Mouse (Mus musculus) kidney, postnatal 36 days (tissue): ENCODE results near the gene Glrp1.

Source experiments
- DNase-seq, 2 experiments: peaks; one replicate each; pipeline ENCODE4 v3.0.0; 2021 to 2022; ENCODE audit warnings: mixed read lengths in 2 of 2

Gene Glrp1

DNA sequence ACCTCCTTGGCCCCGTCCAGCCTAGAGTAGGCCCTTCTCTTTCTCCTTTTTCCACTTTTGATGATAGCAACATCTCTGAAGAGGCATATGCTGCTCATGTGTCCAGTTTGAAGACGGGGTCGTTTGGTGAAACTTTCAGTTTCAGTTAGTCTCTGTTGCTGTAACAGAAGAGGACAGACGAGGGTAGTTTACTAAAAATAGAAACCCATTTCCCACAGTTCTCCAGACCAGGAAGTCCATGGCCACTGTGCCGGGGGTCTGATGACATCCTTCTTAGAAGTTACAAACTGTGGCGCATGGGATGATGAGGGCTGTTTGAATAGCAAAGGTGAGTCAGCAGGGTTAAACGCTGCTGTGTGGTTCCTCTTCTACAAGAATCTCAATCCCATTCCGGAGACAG, at the start of gene Glrp1:
Gene Glrp1, minus strand, starts transcription at position 278 of the 400 bp plus-strand sequence.
- no peak for DNase-seq

DNA sequence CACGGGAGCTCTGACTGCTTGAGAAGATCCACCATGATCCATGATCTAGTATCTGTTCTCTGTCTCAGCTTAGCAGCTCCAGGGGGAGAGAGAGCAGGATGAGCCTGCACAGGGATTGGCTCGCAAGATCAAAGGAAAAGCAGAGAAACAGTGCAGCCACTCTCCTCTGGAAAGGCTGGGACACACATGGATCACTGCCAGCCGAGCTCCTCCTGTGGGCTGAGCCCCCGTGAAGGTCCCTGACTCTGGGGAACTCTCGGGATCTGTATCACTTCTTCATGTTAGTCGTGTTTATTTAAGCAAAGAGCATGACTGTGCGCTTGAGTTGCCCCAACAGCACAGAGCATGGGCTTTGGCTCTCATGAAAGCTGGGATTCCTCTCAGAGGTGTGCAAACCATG, 49.4 kb upstream of the Glrp1 start:
- DNase-seq = no peak

DNA sequence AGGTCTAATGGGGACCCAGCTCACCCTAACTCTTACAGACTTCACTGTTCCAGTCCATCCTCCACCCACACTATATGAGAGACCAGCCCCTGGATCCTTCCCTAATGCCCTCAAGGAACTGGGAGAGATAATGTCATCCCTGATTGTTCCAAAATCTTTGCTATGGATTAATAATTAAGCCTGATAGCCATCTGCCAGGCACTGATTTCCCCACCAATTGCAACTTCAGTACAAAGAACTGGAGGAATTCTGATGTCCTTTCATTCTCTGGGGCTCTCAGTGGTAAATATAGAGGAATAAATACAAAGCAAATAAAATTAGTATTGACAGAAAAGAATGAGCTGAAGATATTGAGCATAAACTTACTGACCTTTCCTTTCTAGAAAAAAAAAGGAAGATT, 48.9 kb upstream of the Glrp1 start:
- DNase-seq = no peak

DNA sequence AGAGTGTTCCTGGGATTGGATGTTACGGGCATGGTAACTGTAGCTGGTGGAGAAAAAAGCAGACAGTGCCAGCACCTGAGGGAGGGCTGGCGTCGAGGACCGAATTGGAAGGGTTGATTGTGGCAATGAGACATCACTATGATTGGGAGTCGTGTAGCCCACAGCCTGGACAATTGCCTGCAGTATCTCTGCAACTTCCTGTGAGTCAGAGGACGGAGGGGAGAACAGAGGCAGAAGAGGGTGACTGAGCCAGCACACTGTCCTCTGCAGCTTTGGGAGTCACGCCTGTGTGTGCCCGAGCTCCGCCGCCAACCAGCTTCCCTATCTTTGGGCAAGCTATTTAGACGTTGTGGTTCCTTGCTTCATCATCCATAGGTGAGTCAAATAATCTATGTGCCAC, 46.5 kb upstream of the Glrp1 start:
- DNase-seq = no peak

DNA sequence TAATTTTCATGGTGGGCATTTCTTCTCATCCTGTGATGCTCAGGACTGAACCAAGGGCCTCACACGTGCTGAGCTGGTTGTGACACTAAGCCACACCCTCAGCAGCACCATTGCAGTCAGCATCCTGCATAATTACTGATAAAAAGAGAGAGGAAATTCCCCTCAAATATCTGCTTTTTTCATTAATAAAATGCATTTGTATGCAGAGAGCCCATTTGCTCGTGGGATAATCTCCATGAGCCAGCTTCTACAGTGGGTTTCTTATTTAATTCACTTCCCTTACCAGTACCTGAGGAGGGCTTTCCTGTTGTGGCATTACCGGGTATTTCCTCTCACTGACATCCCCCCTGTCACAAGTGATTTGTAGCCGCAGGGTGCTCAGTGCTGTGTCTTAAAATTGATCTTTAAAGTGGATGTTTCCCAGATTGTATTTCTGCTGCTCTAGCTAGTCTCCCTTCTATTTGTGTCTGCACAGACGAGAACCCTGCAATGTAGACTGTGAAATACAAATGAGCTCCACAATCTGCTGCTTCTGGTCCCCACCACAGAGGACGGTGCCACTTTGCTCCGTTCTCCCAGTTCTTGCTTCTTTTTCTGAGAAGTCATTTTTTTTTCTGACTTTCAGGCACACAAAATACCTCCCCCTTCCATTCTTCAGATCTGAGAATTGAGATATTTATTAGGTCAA, 43.8 kb upstream of the Glrp1 start:
- DNase-seq = no peak

DNA sequence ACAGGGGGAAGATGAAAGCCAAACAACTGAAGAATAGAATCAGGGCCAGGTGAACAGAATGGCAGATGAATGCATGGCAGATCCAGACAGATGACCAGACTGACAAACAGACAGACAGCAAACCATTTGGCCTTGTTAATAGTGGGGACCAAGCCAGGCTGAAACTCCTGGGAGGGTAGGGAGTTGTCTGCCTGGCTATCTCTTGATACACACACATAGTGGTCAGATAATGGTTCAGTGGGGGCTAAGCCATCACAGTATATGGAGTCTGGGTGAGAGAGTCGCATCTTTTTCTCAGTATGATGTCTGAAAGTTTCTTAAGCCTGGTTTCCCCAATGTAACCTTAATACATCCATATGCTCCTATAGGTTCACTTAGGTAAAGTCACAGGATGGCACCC, 39.4 kb upstream of the Glrp1 start:
- no peak for DNase-seq

DNA sequence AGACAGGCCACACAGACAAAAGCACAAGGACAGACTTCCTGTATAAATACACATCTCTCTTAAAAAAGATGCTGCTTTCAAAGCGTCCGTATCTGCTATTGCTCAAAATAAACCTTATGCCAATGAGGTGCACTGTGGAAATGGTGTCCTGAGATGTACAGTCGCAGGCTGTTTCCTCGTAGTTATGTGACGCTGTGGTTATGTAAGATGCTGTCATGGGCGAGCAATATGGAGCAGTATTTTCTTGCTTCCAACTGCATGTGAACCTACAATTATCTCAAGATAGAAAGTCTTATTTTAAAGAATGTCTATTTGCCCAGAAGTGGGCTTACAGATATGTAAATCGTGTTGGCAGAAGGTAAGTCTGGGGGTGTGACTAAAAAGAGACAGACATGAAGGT, 37.3 kb upstream of the Glrp1 start:
- no peak for DNase-seq

DNA sequence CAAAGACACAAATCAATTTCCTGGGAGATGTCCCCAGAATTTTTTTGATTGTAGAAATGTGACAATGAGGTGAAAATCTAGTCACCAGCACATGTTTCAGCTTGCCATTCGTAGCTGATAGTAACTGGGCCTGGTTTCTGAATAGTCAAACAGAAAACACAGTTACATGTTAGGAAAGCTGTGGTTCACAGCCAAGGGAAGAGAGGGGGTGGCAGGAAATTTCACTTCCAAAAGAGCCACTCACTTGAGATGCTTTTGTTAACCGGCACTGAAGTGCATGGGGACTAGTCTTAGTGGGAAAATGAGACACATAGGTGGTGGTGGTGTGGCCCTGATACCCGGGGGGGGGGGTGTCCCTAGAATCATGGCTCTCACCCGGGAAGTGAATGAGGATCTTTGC, 33.7 kb upstream of the Glrp1 start:
- no peak for DNase-seq

DNA sequence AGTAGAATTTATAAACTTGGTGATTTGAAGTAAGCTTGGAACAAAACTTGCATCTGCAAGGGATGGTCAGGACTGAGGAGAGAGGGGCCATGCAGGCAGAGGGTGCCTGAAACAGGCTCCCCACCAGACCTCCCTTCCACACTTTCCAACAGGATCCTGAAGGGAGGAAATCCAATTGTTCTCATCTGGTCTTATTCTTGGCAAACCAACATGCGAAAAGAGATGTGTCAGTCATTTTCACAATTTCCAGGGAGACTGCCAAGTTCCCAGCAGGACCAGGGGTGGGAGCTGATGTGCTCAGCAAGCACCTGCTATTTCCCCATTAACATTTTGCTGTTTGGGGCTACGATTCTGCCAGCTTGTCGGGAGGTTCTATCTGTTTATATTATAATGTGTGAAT, 30.0 kb upstream of the Glrp1 start:
- no peak for DNase-seq

DNA sequence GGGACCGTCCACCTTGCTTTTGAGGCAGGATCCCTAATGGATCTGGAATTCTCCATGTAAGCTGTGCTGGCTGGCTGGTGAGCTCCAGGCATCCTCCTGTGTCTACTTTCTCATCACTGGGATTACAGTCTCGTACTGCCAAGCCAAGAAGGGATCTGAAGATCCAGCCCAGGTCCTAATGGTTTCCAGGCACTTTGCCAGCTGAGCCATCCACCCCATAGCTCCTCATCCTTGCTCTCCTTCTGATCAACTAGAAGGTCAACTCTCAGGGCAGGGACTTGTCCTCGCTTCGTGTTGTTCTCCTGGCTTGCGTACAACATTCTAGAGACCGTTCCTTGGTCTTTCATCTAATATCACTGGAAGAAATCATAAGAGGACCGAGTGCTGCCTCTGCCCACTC, 29.4 kb upstream of the Glrp1 start:
- no peak for DNase-seq

DNA sequence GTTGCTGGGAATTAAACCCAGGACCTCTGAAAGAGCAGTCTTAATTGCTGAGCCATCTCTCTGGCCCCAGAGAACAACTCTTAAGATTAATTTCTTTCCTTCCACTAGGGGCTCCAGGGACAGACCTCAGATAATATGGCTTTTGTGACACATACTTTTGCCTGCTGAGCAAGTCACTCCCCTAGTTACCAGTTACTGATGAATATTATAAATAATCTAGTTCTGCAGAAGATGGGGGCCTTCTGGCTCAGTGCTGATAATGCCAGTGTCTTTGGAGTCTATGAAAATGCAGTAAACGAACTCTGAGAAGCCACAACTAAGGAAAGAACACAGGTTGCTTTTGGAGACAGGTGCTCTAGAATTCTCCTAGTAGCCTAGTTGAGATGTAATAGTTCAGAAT, 26.4 kb upstream of the Glrp1 start:
- no peak for DNase-seq

DNA sequence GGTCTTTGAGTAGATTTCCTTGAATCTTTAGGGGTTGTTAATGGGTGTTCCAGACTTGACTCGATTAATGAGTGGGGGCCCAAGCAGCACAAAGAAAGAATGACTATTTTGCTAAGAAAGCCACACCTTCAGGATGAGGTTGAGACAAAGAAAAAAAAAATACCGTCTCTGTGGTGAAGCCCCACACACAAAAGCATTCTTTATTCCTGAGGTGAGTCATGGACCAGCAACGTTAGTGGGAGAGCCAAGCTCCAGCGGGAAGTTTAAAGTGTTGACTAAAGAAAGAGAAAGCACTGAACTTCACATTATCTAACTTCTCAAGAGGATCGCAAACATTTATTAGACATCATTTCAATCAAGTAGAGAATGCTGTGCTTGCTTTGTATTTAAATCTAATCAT, 24.2 kb upstream of the Glrp1 start:
- DNase-seq = no peak

DNA sequence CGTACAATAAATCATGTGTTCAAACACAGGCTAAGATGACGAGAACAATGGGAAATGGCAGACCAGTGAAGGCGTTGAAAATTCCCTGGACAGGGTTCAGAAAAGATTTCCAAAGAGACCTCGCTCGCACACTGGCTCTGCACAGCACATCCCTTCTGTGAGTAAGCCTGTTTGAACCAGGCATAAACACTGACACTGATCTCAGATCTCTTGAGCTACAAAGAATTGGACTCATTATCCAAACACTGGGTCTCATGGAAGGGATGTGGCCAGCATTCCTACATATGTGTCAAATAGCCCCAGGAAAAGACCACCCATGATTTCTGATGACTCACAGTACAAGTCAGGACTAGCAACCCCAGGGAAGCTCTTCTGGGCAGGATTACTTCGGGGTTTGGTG, 16.3 kb upstream of the Glrp1 start:
- no peak for DNase-seq

DNA sequence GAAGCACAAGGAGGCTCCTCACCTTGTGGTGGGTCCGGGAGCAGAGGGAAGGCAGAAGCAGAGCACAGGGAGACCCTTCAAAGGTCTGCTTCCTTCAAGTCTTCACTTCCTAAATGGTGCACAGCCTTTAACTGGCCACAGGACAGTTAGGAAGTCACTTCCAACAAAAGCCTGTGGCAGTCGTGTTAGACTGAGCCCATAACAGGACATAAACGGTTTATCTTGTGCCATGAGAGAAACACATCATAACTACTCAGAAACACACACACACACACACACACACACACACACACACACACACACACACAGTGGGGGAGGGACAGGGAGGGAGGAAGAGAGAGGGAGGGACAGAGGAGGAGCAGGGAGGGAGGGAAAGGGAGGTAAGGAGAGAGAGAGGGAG, 15.8 kb upstream of the Glrp1 start:
- no peak for DNase-seq

DNA sequence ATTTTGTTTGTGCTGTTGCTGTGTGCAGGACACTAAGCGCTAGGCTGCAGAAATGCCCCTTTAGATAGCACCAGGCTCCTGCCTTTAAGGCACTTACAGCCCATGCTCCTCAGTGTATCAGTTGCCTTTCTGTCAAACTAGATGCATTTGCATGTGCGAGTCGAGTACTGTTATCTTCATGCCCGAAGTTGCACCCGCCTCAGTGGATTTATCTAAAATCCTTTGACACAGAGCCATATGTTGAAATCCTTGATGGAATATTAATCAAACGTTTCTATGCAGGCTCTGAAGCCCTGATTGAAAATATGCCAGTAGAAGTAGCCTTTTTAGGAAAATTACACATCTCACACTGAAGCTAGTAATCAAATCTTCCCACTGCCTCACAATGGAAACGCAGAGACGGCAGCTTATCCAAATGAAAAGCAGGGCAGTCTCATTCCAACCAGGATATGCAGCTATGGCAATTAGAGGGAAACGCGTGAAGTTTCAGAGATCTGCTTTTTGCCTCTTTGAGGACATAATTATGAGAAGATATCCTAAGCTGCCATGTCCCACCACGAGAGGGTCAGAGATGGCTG, 11.4 kb upstream of the Glrp1 start:
- no peak for DNase-seq

DNA sequence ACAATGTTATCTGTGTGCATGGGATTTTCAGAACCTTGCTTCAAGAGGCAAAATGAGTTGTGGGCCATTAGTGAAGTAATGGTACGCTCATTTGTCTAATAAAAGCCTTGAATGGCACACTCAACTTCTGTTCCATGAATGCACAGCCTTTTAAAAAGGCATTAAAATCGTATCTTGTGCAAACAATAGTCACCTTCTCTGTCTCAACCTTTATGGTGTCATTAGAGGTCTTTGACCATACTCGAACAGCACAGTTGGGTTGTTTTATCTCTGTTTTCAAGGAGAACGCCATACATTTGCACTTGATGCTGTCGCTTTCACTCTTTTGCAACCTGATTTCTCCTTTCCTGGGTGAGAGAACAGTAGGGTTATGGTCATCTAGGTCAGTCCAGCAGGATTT, 3.7 kb upstream of the Glrp1 start:
- no peak for DNase-seq

DNA sequence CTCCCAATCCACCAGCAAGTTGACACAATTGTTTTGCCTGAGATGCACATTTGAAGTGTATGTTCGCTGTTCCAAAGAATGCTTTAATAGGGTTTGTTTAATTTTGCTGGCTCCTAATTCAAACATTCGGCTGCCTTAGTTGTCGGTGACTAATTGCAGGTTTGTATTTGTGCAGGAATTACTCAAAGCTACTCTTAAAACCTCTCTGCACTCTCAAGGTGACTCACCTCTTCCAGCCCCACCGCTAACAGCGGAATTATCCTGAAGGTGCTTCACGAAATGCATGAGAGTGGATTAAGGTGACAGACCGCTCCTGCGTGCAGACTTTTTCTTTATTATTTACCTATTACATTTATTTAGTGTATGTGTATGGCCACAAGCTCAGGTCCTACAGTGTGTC, 2.0 kb downstream of the Glrp1 start:
- no peak for DNase-seq

DNA sequence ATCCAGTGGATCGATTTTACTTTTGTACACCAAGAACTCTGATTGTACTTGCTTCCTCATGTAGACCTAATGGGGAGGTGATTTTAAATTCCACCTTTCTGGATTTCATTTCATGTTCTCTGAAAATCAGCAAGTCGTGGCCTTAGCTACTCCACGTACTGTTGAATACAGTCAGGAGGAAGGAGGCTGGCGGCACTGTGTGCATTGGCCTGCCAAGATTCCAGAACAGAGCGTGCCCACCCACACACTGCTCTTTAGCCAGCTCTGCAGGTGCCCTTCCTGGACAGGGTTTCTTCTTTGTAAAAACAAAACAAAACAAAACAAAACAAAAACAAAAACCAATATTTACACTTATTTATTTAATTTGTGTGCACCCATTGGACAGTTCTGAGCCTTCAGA, 2.7 kb downstream of the Glrp1 start:
- DNase-seq = no peak

DNA sequence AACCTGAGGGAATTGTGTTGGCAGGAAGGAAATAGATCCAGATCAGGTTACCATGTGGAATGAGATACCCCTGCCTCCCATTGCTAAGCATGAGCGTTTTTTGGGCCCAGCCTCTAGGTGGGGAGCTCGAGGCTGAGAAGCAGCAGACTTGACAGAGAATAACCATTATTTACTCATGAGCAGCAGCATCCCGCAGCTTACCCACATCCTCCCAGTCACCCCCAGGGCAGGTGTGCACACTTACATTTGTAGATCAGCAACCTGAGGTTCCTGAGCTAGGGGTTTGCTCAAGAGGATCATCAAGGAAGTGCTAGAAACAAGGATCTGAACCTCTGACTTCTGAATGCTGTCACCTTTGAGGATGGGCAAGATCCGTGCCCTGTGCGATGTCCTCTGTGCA, 3.5 kb downstream of the Glrp1 start:
- DNase-seq = no peak

DNA sequence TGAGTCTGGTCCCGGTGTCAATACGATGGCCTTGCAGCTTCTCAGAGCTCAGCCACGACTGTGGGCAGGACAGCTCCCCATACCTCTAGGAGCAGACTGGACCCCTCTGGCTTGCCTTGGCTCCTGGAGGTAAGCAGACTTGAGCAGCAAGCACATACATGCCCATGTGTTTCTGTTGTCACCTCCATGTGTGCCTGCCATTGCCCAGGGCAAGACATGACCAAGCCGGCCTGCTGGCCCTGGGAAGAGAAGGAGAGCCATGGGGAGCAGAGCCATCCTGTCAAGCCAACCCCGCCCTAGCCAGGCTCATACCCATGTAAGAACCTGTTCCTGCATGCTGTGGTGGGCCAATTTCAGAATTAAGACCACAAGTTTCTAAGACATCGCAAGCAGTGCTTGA, 4.2 kb downstream of the Glrp1 start:
- DNase-seq = no peak

DNA sequence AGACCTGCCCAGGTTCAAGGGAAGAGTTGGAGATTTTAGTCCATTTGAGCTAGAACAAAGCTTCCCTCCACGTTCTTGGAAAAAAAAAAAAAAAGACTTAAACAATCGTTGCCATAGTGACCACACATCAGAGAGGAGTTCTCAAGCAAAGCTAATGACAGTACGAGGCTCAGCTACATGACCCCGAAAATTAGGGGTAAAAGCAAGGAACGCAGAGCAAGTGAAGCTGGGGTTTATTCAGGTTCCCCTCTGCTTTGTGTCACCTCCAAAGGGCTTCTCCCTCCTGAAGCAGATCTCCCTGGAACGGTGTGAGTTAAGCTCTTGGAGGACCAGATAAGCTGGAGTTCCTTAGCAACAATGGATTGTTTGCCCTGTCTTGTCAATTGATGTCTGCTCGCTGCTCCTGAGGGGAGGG, 5.3 kb downstream of the Glrp1 start:
- no peak for DNase-seq

DNA sequence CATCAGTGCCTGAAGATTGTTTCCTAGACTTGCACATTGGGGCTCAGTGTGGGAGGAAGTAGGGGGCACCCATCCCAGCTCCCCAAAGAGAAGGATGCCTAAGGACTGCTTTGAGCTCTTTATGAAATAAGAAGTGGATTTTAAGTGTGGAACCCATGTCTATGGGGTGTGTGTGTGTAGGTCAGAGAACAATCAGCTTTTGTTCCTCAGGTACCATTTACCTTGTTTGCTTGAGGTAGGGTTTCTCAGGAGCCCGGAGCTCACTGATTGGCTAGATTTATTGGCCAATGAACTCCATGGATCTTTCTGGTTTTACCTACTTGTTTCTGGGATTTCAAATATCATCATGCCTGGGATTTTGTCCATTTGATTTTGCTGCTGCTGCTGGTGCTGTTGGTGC, 7.0 kb downstream of the Glrp1 start:
- DNase-seq = no peak

DNA sequence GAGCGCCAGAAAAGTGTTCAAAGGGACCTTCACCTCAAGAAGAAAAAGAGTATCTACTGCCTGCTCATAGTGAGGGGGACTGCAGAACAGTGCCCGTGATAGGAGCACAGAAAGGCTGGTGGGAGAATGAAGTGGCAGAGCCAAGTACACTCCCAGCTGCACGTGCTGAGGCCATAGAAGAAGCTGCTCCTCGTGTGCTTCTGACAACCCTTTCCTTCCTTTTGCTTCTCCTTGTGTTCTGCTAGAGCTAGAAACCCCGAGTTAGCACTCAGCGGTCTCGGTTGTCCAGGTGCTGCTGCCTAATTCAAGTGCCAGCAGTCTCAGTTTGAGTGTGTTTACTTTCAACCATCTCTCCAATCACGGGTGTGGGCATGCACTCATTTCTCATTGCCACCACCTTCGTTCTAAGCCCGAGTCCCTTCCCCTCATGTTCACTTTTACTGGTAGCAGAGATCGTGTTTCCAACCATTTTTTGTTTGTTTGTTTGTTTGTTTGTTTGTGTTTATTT, 10.6 kb downstream of the Glrp1 start:
- DNase-seq = no peak

DNA sequence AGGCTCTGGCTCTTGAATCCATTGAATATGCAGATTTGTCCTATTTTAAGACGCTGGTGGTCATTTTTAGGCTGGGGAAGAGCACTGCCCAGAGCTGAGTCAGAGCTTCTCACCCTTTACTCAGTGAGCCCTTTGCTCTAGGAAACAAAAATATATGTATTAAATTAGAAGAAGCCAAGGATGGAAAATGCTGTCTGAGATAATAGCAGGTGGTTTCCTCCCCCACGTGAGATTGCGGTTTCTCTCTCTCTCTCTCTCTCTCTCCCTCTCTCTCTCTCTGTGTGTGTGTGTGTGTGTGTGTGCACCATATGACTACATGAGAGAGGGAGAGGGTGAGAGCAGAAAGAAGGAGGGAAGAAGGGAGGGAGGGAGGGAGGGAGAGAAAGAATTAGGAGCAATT, 12.5 kb downstream of the Glrp1 start:
- DNase-seq = no peak

DNA sequence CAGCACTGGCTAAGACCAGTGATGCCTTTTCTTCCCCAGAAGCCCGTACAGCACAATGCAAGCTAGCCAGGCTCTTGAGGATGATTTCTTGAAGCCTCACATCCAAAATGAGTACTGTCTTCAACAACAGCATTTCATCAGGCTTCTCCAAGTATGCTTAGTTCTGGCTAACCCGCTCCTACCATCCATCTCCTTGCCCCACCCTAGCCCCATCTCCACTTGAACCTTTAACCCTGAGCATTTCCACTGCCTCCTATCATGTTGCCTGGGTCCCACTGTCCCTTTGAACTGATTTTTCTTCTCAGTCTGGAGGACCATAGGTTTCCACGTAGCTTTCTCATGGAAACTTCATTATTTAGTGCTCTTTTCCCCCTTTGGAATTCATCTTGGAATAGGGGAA, 17.5 kb downstream of the Glrp1 start:
- no peak for DNase-seq
